Mouse (Mus musculus) CH12.LX (cell line): Measurements from ENCODE around the gene Lman1l. TPM values are rescaled to one million over a fixed set of nuclear protein-coding genes. Genes with fewer than 3 reads are reported as not detected.

Experiments used
- DNase-seq: peaks from one replicate; pipeline ENCODE4 v3.0.0-alpha.2; 2013; ENCODE audit errors: extremely low read depth
- H3K27ac ChIP-seq: 2 replicates; pipeline ENCODE4 v1.5.1; 2012; ENCODE audit warnings: low read depth, mild to moderate bottlenecking, control low read depth, moderate library complexity; ENCODE audit not compliant: insufficient read depth
- H3K27me3 ChIP-seq: replicated peaks from 2 replicates; pipeline ENCODE3; 2012; ENCODE audit warnings: inconsistent platforms
- H3K36me3 ChIP-seq, 2 experiments: replicated peaks in 1 of 2; 2 replicates each; pipeline versions ENCODE3 to v1.6.1; 2012; ENCODE audit warnings: inconsistent platforms in 1 of 2, low read length in 1 of 2, mild to moderate bottlenecking in 1 of 2, mixed read lengths in 1 of 2, moderate library complexity in 1 of 2; ENCODE audit not compliant: control insufficient read depth in 1 of 2, insufficient read depth in 1 of 2
- H3K4me1 ChIP-seq, 2 experiments: 2 replicates each; pipeline ENCODE4 v1.6.1; 2012; ENCODE audit warnings: inconsistent platforms in 1 of 2, moderate library complexity in 1 of 2; ENCODE audit not compliant: insufficient read depth in 2 of 2, control insufficient read depth in 1 of 2
- H3K4me2 ChIP-seq: 2 replicates; pipeline ENCODE4 v1.6.1; 2012; ENCODE audit warnings: low read depth, mild to moderate bottlenecking, control low read depth; ENCODE audit not compliant: poor library complexity, insufficient read depth, severe bottlenecking
- H3K4me3 ChIP-seq, 3 experiments: fragments of 150-350 bp in 1 of 3; sonication (generic) in 1 of 3; replicated peaks in 1 of 3; 2 replicates each; pipeline versions ENCODE3 to v1.5.1; 2011 to 2012; ENCODE audit warnings: low read depth in 2 of 3, low read length in 2 of 3, mild to moderate bottlenecking in 2 of 3, moderate library complexity in 2 of 3, control low read depth in 1 of 3, improper control_type of control experiment in 1 of 3, inconsistent platforms in 1 of 3, mixed read lengths in 1 of 3; ENCODE audit not compliant: poor library complexity in 1 of 3
- H3K79me2 ChIP-seq: replicated peaks from 2 replicates; pipeline ENCODE4 v1.6.1; 2012; ENCODE audit warnings: mild to moderate bottlenecking, moderate library complexity; ENCODE audit not compliant: control insufficient read depth, poor library complexity, insufficient read depth, severe bottlenecking; ENCODE audit errors: extremely low read depth
- H3K9ac ChIP-seq: 2 replicates; pipeline ENCODE4 v1.6.1; 2012; ENCODE audit warnings: low read depth, mild to moderate bottlenecking, control low read depth, moderate library complexity; ENCODE audit not compliant: insufficient read depth
- H3K9me3 ChIP-seq: replicated peaks from 2 replicates; pipeline ENCODE3; 2012; ENCODE audit warnings: low read length, inconsistent platforms, mixed read lengths
- BHLHE40 ChIP-seq: IDR thresholded peaks from 2 replicates; pipeline ENCODE4 v1.6.1; 2011; ENCODE audit warnings: mild to moderate bottlenecking, low read depth, low read length, improper control_type of control experiment
- CHD1 ChIP-seq: IDR thresholded peaks from 2 replicates; pipeline ENCODE4 v1.6.1; 2012; ENCODE audit warnings: low read depth, low read length, improper control_type of control experiment, inconsistent platforms
- CHD2 ChIP-seq: IDR thresholded peaks from 2 replicates; pipeline ENCODE4 v1.6.1; 2011; ENCODE audit warnings: low read length, improper control_type of control experiment
- EP300 ChIP-seq: IDR thresholded peaks from 2 replicates; pipeline ENCODE4 v1.6.1; 2011; ENCODE audit warnings: low read length, improper control_type of control experiment
- ETS1 ChIP-seq: conservative IDR thresholded peaks from 2 replicates; pipeline ENCODE4 v1.6.1; 2012; ENCODE audit warnings: low read depth, mild to moderate bottlenecking, inconsistent platforms, low read length, improper control_type of control experiment, moderate library complexity
- IRF4 ChIP-seq: IDR thresholded peaks from 2 replicates; pipeline ENCODE4 v1.6.1; 2014; ENCODE audit warnings: low read depth, mild to moderate bottlenecking, inconsistent platforms, low read length, improper control_type of control experiment
- KAT2A ChIP-seq: IDR thresholded peaks from 2 replicates; pipeline ENCODE4 v1.6.1; 2012; ENCODE audit warnings: low read length, improper control_type of control experiment, inconsistent platforms; ENCODE audit not compliant: insufficient replicate concordance
- MAX ChIP-seq: IDR thresholded peaks from 2 replicates; pipeline ENCODE4 v1.6.1; 2011; ENCODE audit warnings: low read length, improper control_type of control experiment
- MAZ ChIP-seq: IDR thresholded peaks from 2 replicates; pipeline ENCODE4 v1.6.1; 2012; ENCODE audit warnings: low read depth, mild to moderate bottlenecking, inconsistent platforms, low read length, improper control_type of control experiment, moderate library complexity
- MXI1 ChIP-seq: IDR thresholded peaks from 2 replicates; pipeline ENCODE4 v1.6.1; 2011; ENCODE audit warnings: mild to moderate bottlenecking, low read depth, low read length, improper control_type of control experiment
- MYC ChIP-seq: IDR thresholded peaks from 2 replicates; pipeline ENCODE4 v1.6.1; 2011; ENCODE audit warnings: low read depth, mild to moderate bottlenecking, improper control_type of control experiment, low read length
- NRF1 ChIP-seq: IDR thresholded peaks from 2 replicates; pipeline ENCODE4 v1.6.1; 2014; ENCODE audit warnings: low read depth, mild to moderate bottlenecking, inconsistent platforms, low read length, improper control_type of control experiment, moderate library complexity
- PAX5 ChIP-seq: IDR thresholded peaks from 2 replicates; pipeline ENCODE4 v1.6.1; 2012; ENCODE audit warnings: low read length, inconsistent platforms, mixed read lengths
- RCOR1 ChIP-seq: conservative IDR thresholded peaks from 2 replicates; pipeline ENCODE4 v1.6.1; 2012; ENCODE audit warnings: low read depth, mild to moderate bottlenecking, inconsistent platforms, low read length, improper control_type of control experiment
- SIN3A ChIP-seq: IDR thresholded peaks from 2 replicates; pipeline ENCODE4 v1.6.1; 2012; ENCODE audit warnings: low read length, improper control_type of control experiment, inconsistent platforms
- TBP ChIP-seq: conservative IDR thresholded peaks from 2 replicates; pipeline ENCODE4 v1.6.1; 2011; ENCODE audit warnings: low read depth, low read length, improper control_type of control experiment
- TCF12 ChIP-seq: IDR thresholded peaks from 2 replicates; pipeline ENCODE4 v1.6.1; 2014; ENCODE audit warnings: low read depth, mild to moderate bottlenecking, inconsistent platforms, low read length, improper control_type of control experiment
- UBTF ChIP-seq: IDR thresholded peaks from 2 replicates; pipeline ENCODE4 v1.6.1; 2012; ENCODE audit warnings: low read depth, mild to moderate bottlenecking, inconsistent platforms, low read length, improper control_type of control experiment, moderate library complexity
- USF2 ChIP-seq: conservative IDR thresholded peaks from 2 replicates; pipeline ENCODE4 v1.6.1; 2011; ENCODE audit warnings: low read depth, low read length, improper control_type of control experiment
- ZC3H11A ChIP-seq: IDR thresholded peaks from 2 replicates; pipeline ENCODE4 v1.6.1; 2012; ENCODE audit warnings: low read depth, mild to moderate bottlenecking, inconsistent platforms, low read length, improper control_type of control experiment
- ZKSCAN1 ChIP-seq: IDR thresholded peaks from 2 replicates; pipeline ENCODE4 v1.6.1; 2012; ENCODE audit warnings: low read depth, inconsistent platforms, low read length, improper control_type of control experiment, borderline replicate concordance
- ZMIZ1 ChIP-seq: IDR thresholded peaks from 2 replicates; pipeline ENCODE4 v1.6.1; 2012; ENCODE audit warnings: low read depth, mild to moderate bottlenecking, inconsistent platforms, low read length, improper control_type of control experiment
- dilution Hi-C: fragments of 300-500 bp; cut with MboI; formaldehyde crosslinking; loops from 2 replicates; pipeline ENCODE4 v1.14.3; 2020; ENCODE audit warnings: low sequenced_read_pairs; ENCODE audit not compliant: extremely low pct_unique_long_range_greater_than_20kb, extremely low pct_ligation_motif_present
- in situ Hi-C: fragments of 300-500 bp; cut with MboI; formaldehyde crosslinking; loops from 3 replicates; pipeline ENCODE4 v1.14.3; 2019; ENCODE audit warnings: low sequenced_read_pairs, low pct_ligation_motif_present, low pct_unique_long_range_greater_than_20kb, mixed read lengths
- polyA plus RNA-seq: library from polyadenylated mRNA; unstranded; fragments of >175 nt; gene quantifications from 2 replicates; pipeline ENCODE4 v1.2.1, GENCODE M21; 2012; ENCODE audit warnings: low read depth; ENCODE audit not compliant: insufficient read length
- total RNA-seq, 2 experiments: library from RNA; depleted of rRNA; stranded (reverse); fragments of 300-350 nt in 1 of 2; fragments of >200 nt in 1 of 2; gene quantifications; 2 replicates each; pipeline ENCODE4 v1.2.3; 2012 to 2014

Lman1l gene
- total and polyA plus RNA-seq, 3 experiments: 0.19 TPM; not detected in 2

- TF ChIP-seq KAT2A: no peak
- TF ChIP-seq EP300: 0 out of 2 replicates have a peak, but pooled peaks have one; percentile 27
These were observed 24.6 kb upstream of the Lman1l start (continued) for GRCm38 (mm10) chr9:57644944-57645893.

DNA sequence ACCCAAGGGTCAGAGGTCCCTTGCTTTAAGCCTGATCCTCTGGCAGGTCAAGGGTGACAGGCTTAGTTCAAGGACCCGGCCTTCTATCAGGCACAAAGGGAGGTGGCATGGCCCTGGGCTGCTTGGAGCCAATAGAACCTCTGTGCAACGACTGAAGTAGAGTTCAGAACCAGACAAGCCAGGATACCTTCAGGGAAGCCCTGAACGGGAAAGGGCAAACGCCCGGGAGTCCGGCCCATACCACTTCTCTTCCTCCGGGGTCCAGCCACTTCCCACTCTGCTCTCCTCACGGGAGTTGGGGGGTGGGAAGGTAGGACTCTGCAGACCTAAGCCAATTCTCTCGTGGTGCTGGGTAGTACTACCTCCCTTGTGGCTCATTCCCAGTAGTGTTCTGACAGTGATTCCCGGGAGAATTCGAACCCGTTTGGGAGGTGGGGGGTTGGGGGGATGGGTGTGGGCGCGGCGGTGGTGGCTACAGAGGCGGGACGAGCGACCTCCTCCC, 23.9 kb upstream of the Lman1l start:
- TF ChIP-seq PAX5 (no peak), ETS1 (0 out of 2 replicates have a peak, but pooled peaks have one; percentile 14), IRF4 (peak; percentile 37; the same call in 1 of the 2 replicates), ZMIZ1 (0 out of 2 replicates have a peak, but pooled peaks have one; percentile 14), BHLHE40 (0 out of 2 replicates have a peak, but pooled peaks have one; percentile 18), RCOR1 (no peak), MAZ (peak; percentile 58; the same call in 1 of the 2 replicates), ZKSCAN1 (no peak), CHD1 (0 out of 2 replicates have a peak, but pooled peaks have one; percentile 63), ZC3H11A (no peak), USF2 (no peak), SIN3A (peak; percentile 57; the same call in 1 of the 2 replicates), CHD2 (peak; percentile 59; the same call in 1 of the 2 replicates), MYC (0 out of 2 replicates have a peak, but pooled peaks have one; percentile 29)
- DNase-seq: no peak
- H3K27me3 ChIP-seq: no peaks in the 10 kb centered on the region
- peak overlapping the region; percentile 96 for H3K27ac ChIP-seq
- H3K4me3 ChIP-seq: peak overlapping the region; percentile 86 to 95 (median 90)
- H3K4me2 ChIP-seq: peak overlapping the region; percentile 79
- peaks cover 3 to 16% of the 10 kb centered on the region in 2 experiments for H3K36me3 ChIP-seq
- H3K9me3 ChIP-seq: no peaks in the 10 kb centered on the region
- peak overlapping the region; percentile 92 for H3K9ac ChIP-seq
- dilution Hi-C loops (no loop called here), in situ Hi-C loops (no loop called here)
- peaks cover 51% of the 10 kb centered on the region for H3K79me2 ChIP-seq
- H3K4me1 ChIP-seq: peaks cover 21 to 64% of the 10 kb centered on the region in 2 experiments

DNA sequence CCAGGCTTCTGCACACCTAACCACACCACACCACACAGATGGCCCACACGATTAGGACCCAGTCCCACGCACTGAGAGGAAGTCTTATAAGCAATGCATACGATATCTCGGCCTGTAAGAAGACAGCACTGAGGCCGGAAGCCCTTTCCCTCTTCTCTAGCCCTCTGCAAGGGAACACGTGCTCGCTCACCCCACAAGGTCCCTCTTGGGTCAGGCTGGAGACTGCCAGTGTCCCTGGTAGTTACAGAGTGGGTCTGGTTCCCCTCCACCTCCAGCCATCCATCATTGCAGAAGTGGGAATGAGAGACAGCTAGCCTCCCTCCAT, 23.2 kb upstream of the Lman1l start:
- TF ChIP-seq NRF1 (0 out of 2 replicates have a peak, but pooled peaks have one; percentile 7), UBTF (0 out of 2 replicates have a peak, but pooled peaks have one; percentile 48), ZC3H11A (no peak), MAX (peak; percentile 93), IRF4 (no peak), ZMIZ1 (no peak), BHLHE40 (peak; percentile 54), SIN3A (peak; percentile 13; the same call in 1 of the 2 replicates), MXI1 (peak; percentile 86), TCF12 (0 out of 2 replicates have a peak, but pooled peaks have one; percentile 23), TBP (0 out of 2 replicates have a peak, but pooled peaks have one; percentile 2), MYC (peak; percentile 96), USF2 (no peak)
- peaks cover 21 to 68% of the 10 kb centered on the region in 2 experiments for H3K4me1 ChIP-seq

More for the DNA sequence above, 23.2 kb upstream of the Lman1l start:
- Histone ChIP-seq H3K9ac (peak overlapping the region; percentile 92), H3K79me2 (peaks cover 57% of the 10 kb centered on the region), H3K27me3 (no peaks in the 10 kb centered on the region), H3K4me2 (peak overlapping the region; percentile 79), H3K9me3 (no peaks in the 10 kb centered on the region), H3K4me3 (peak overlapping the region; percentile 86 to 95 (median 90)), H3K27ac (peak overlapping the region; percentile 77), H3K36me3 (peaks cover 3 to 16% of the 10 kb centered on the region in 2 experiments)
- dilution Hi-C loops: no loop called here
- DNase-seq: no peak
- in situ Hi-C loops: no loop called here
